Mouse (Mus musculus) v-Abl transformed pro-B cells (cell line): ENCODE data around the gene Car1.
"Not testable (repeated sequence)": the region's sequence is repeated elsewhere in the genome, so short reads cannot be mapped to it uniquely, and the experiment has no call there.

ENCODE experiments used
- in situ Hi-C, 2 experiments: fragments of 400-800 bp; cut with MboI; formaldehyde crosslinking; loops; one replicate each; pipeline ENCODE4 v1.15.1; 2025; ENCODE audit not compliant: unreplicated experiment in 2 of 2

Car1 gene

GRCm38 (mm10) chr3:14786551-14787079, 21.6 kb downstream of the Car1 start:
- in situ Hi-C loops: no loop called here

- in situ Hi-C loops: no loop called here
Observed at GRCm38 (mm10) chr3:14785353-14785752, 22.8 kb downstream of the Car1 start.

GRCm38 (mm10) chr3:14783198-14783597, 25.0 kb downstream of the Car1 start:
- in situ Hi-C loops: not testable (repeated sequence)

GRCm38 (mm10) chr3:14782365-14782764, 25.8 kb downstream of the Car1 start:
- in situ Hi-C loops: not testable (repeated sequence)

- in situ Hi-C loops: no loop called here
Observed at GRCm38 (mm10) chr3:14780212-14780611, 28.0 kb downstream of the Car1 start.

- in situ Hi-C loops: not testable (repeated sequence)
Observed at GRCm38 (mm10) chr3:14776497-14777162, 31.5 kb downstream of the Car1 start.

GRCm38 (mm10) chr3:14774539-14774938, 33.6 kb downstream of the Car1 start:
- in situ Hi-C loops: not testable (repeated sequence)

GRCm38 (mm10) chr3:14772473-14772872, 35.7 kb downstream of the Car1 start:
- in situ Hi-C loops: not testable (repeated sequence)

GRCm38 (mm10) chr3:14764755-14765566, 43.2 kb downstream of the Car1 start:
- in situ Hi-C loops: no loop called here

GRCm38 (mm10) chr3:14755716-14756115, 52.5 kb downstream of the Car1 start:
- in situ Hi-C loops: no loop called here

GRCm38 (mm10) chr3:14746041-14746440, 62.1 kb downstream of the Car1 start:
- in situ Hi-C loops: no loop called here

GRCm38 (mm10) chr3:14738261-14738660, 69.9 kb downstream of the Car1 start:
- in situ Hi-C loops: no loop called here

- in situ Hi-C loops: not testable (repeated sequence)
Observed at GRCm38 (mm10) chr3:14727496-14727895, 80.7 kb downstream of the Car1 start.

GRCm38 (mm10) chr3:14725462-14725861, 82.7 kb downstream of the Car1 start:
- in situ Hi-C loops: not testable (repeated sequence)
